Mouse (Mus musculus) fat pad, adult 2 months (tissue): ENCODE measurements around the gene Qrich2.
"Not testable (repeated sequence)": the region's sequence is repeated elsewhere in the genome, so short reads cannot be mapped to it uniquely, and the experiment has no call there.

ENCODE experiments used
- DNase-seq: peaks from one replicate; pipeline ENCODE4 v3.0.0-alpha.2; 2011; ENCODE audit warnings: low read depth, low spot score; ENCODE audit errors: extremely low read depth

Qrich2 gene

GRCm38 (mm10) chr11:116466141-116466540, at the start of gene Qrich2:
Qrich2 (minus strand) TSS chr11:116466241.
- no peak for DNase-seq

- no peak for DNase-seq
Observed at GRCm38 (mm10) chr11:116515330-116516020, 49.4 kb upstream of the Qrich2 start.

- DNase-seq: no peak
Observed at GRCm38 (mm10) chr11:116513531-116514038, 47.5 kb upstream of the Qrich2 start.

DNA sequence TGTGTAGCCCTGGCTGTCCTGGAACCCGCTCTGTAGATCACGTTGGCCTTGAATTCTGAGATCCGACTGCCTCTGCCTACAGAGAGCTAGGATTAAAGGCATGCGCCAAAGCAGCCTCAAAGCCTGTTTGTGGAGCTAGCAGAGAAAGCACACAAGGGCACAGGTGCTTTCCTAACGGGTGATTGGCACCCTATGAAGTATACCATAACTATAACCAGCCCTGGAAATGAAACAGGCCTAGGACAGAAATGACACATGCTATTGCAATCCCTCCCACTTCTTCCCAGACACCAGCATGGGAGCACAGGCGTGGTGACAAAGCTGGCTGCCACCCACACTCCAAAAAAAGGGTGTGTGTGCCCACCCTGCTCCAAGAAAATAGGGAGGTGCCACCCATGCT, 46.9 kb upstream of the Qrich2 start:
- DNase-seq: no peak

DNA sequence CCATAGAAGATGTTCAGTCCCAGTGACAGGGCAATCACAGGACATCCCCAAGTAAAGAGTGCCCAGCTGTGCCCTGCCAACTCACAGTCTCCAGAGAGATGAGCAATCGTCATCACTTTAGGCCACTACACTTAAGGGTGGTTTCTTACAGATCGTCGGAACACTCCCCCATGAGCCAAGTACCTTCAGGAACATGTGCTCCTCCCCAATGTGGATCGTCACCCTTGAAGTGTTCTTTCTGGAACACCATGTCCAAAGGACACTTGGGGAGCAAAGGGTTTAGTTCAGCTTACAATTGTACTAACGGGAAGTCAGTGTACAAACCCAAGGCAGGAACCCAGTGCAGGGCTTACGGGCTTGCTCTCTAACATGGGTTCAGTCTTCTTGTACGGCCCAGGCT, 46.1 kb upstream of the Qrich2 start:
- no peak for DNase-seq

DNA sequence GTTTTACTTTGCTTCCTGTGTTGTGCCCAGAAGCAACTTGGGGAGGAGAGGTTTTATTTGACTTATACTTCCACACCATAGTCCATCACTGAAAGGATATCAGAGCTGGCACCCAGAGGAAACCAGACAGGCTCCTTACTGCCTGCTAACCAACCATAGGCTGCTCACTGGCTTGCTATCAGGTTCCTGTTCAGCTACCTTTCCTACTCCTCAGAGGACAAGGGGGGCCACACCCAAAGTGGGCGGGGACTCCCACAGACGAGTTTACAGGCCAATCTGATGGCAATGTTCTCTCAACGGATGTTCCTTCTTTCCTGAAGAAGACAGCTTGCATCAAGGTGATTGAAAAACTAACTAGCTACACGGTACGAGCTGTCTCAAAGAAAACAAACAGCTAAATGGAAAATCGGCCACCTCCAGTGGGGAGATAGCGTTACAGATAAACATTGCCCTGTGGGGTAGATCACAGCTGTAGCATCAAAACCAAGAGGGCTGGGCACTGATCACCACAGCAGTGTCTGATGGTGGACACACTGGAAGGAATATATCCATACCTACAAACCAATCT, 45.3 kb upstream of the Qrich2 start:
- DNase-seq: no peak

DNA sequence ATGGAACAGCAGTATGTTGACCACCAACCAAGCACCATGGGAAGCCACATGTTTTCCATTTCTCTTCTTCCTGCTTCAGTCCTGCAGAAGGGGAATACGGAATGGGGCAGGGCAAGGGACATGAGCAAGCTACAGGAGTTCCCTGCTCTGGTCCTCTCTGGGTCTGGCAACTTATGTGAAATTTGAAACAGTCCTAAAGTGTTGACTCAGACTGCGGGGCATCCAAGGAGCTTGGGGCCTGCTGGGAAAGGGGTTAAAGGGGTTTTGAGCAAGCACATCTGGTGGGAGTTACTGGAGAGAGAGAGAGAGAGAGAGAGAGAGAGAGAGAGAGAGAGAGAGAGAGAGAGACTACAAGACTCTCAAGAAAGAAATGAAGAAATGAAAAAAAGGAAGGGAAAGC, 42.6 kb upstream of the Qrich2 start:
- no peak for DNase-seq

DNA sequence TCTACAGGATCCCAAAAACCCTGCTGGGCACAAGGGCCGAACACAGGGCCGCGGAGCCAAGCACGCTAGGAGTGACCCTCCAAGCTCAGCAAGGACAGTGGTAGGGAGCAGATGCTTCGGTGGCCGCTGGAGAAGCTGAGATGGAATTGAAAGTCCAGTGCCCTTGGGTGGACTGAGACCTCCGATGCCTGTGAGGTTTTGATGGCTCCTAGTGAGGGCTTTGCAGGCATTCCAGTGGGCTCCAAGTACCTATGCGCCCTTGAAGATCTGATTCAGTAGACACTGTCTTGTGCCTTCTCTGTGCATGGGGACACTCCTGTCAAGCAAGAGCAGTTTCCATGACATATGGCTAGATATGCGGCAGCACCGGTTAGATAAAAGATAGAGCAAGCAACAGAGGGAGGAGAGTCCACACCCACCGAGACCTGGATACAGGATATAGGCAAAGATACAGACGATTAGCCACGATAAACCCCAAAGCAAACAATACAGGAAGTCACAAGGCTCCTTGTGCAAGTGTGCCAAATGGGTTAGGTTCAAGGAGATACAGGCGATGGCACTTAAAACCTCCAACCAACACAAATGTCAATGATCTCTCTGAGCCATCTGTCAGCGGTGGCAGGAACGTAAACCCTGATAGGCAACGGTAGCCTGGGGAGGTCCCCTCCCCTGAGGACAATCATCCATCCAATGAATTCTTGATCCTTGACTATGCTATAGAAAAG, 40.3 kb upstream of the Qrich2 start:
- peak; percentile 73 for DNase-seq

DNA sequence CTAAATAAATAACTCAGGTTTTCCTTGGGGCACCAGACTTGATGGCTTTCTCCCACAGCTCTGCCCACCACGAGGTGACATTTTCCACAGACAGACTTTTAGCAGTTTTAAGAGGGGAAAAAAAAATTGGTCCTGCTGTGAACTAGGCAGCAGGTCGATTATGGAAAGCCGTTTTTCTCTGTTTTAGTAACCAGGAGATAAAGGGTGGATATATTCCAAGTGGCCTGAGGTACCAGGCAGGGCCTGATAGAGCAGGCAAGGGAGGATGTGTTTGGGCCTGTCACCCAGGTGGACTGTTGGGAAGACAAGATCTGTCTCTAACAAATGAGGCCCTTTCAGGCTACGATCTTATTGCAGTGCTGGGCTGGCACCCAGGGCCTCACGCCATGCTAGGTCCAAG, 39.5 kb upstream of the Qrich2 start:
- peak; percentile 84 for DNase-seq

- peak; percentile 88 for DNase-seq
Observed at GRCm38 (mm10) chr11:116504516-116504915, 38.5 kb upstream of the Qrich2 start.

DNA sequence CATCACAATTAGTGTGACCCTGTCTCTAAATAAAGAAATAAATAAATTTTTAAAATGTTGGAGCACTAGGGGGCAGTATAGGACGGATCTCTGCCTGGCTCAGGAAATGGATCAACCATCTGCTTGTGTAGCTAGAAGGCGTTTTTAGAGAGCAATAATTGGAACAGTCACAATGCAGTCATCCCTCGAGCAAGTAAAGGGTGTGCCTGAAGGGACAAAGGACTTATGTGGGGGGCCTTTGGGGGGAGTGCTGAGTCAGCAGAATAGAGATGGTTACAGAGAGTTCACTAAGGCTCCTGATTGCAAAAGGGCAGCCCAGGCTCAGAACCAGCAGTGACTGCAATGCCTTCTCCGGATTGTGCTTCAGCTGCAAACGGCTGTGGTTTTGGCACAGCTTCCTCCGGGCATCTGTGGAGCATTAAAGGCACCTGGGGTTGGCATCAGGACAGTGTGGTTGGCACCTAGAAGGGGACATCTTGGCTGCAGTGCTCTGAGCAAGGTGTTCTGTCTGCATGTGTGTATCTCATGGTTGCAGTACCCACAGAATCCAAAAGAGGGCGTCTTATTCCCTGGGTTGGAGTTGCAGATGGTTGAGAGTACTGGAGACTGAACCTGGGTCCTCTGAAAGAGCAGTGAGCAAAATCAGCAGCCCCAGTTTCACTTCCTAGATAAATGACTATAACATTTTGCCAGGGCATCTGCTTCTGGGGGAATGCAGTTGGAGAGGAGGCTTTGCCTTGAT, 35.1 kb upstream of the Qrich2 start:
- peak; percentile 76 for DNase-seq

GRCm38 (mm10) chr11:116499018-116499417, 33.0 kb upstream of the Qrich2 start:
- DNase-seq: no peak

DNA sequence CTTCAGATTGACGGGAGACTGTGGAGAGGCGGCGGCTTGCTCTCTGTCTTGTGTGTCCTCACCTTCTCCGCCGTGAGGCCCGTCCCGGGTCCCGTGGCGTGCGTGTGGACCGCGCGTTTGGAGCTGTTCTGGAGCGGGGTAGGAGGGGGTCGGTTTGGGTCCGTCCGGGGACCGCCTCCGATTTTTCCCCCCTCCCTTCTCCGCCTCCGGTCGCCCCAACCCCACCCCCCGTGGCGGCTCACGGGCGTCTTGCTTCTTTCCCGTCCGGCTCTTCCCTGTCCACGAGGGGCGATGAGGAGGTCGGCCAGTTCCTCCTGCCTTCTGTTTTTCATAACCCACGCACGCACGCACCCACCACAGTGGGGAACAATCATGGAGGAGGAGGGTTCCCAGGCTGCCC, 32.6 kb upstream of the Qrich2 start:
- no peak for DNase-seq

DNA sequence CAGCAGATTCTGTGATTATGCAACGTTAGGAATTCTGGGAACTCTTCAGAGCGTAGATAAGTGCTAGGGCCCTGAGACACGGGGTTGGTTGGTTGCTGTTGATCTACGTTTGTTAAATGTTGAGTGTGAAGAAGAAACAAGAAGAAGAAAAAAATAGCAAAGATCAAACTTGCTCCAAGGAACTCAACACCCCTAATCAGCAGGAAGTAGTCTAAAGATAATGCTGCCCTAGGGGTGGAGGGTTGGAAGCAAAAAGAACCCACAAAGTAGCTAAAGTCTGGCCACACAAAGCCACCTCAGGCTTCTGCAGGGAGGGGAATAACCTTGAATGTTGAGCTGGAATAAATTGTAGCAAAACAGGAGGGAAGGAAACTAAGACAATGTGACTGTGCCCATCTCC, 31.3 kb upstream of the Qrich2 start:
- no peak for DNase-seq

GRCm38 (mm10) chr11:116494474-116495174, 28.6 kb upstream of the Qrich2 start:
- no peak for DNase-seq

DNA sequence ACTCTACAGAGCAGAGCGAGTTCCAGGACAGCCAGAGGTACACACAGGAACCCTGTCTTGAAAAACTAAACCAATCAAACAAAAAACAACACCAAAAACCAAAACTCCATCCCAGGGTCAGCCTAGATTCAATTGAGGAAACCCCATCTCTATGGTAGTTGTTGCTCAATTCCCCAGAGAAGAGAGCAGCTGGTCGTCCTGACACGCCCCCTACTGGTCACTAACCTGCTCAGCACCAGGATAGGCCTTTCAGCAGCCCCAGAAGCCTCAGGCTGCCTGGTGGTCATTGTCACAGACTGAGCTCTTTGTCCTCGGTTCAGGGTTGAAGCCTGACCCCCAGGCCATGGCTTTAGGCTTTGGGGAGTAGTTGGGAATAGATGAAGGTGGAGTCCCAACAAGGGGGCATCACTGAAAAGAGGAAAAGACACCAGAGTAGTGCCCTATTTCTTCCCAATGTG, 27.8 kb upstream of the Qrich2 start, which contains the start of gene Prpsap1:
Gene Prpsap1, minus strand, starts transcription at position 408 of the 458 bp plus-strand sequence.
- no peak for DNase-seq

GRCm38 (mm10) chr11:116493191-116493590, 27.1 kb upstream of the Qrich2 start:
- no peak for DNase-seq

- DNase-seq: not testable (repeated sequence)
Observed at GRCm38 (mm10) chr11:116492507-116492906, 26.5 kb upstream of the Qrich2 start.

DNA sequence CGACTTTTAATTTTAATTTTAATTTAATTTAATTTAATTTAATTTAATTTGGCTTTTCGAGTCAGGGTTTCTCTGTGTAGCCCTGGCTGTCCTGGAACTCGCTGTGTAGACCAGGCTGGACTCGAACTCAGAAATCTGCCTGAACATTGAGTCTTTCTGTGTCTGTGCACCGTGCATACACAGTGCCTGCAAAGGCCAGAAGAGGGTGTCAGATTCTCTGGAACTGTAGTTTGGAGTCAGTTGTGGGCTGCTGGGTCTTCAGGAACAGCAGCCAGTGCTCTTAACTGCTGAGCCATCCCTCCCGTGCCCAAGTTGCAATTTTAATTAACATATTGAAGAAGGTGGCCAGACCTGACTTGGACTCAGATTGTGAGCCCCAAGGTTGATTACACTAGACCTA, 25.3 kb upstream of the Qrich2 start:
- DNase-seq: no peak
